Mouse (Mus musculus) left cerebral cortex, adult 2 months (tissue): ENCODE results near the gene Lrig3. TPM values are rescaled to one million over a fixed set of nuclear protein-coding genes. Genes with fewer than 3 reads are reported as not detected.

Experiments used
- DNase-seq, 2 experiments: peaks; one replicate each; pipeline ENCODE4 v3.0.0; 2021 to 2022; ENCODE audit warnings: low spot score in 2 of 2, mixed read lengths in 1 of 2; ENCODE audit errors: extremely low spot score in 1 of 2
- H3K27ac ChIP-seq: fragments of 200-600 bp; 2 replicates; pipeline ENCODE4 v1.8.1; 2022
- H3K4me3 ChIP-seq: fragments of 200-600 bp; 2 replicates; pipeline ENCODE4 v1.8.1; 2022
- CTCF ChIP-seq: fragments of 200-600 bp; IDR thresholded peaks from 2 replicates; pipeline ENCODE4 v1.8.1; 2022; ENCODE audit warnings: antibody characterized with exemption, mild to moderate bottlenecking, moderate library complexity
- intact Hi-C: fragments of 180-260 bp; cut with DNase I; formaldehyde crosslinking; loops from one replicate; pipeline ENCODE4 v1.15.1; 2025
- total RNA-seq, 2 experiments: library from RNA; stranded (reverse); gene quantifications; 2 replicates each; pipeline ENCODE4 v1.2.3; 2021

Lrig3 gene
- total RNA-seq, 2 experiments from 2014 or later, result 2.5 to 3.0 TPM

DNA sequence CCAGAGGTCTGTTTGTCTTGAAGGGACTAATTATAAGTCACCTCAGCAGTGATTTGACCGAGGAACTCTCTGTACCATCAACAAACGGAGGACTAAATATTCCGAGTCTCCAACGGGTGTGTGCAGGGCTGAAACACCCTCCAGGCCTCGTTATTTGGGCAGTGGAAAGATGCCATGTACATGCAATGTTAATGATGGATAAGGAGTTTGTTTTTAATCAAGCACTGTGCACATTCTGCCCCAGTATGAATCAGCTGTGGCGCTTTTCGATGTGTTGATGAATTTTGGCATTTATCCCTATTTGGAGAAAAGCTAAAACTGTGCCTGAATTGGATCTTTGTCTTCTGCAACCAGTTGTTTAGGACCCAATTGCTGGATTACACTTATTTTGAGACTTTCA lies 23.9 kb downstream of the Lrig3 start:
- TF ChIP-seq CTCF, result no peak
- H3K4me3 ChIP-seq, result no peak overlapping the region
- DNase-seq, result no peak
- peak overlapping the region; percentile 36; the same call in 1 of the 2 replicates for H3K27ac ChIP-seq
- intact Hi-C loops, result loop anchor here (5.0 kb wide), 1 partner anchor 263 kb away; no protein-coding TSS in a partner anchor

DNA sequence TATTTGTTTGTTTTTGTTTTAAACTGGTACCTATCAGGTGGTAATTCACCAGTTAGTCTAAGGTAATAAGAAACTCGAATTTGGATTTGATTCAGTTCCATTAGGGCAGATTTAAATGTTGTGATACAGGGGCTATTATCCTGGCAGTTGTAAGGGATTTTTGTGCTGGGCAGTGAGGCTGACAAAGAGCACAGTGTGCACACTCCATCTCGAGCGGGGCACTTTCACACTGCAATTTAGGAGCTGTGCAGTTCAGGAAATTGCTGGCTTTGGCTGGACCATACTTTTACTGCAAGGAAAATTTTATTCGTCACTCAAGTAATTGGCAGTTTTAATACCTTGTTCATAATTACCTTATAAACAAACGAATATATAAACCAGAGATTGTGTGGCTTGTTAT lies 24.4 kb downstream of the Lrig3 start:
- Histone ChIP-seq H3K27ac (0 out of 2 replicates have a peak overlapping the region, but pooled peaks have one; percentile 32), H3K4me3 (no peak overlapping the region)
- DNase-seq, result no peak
- intact Hi-C loops, result loop anchor here (5.0 kb wide), 1 partner anchor 263 kb away; no protein-coding TSS in a partner anchor
- TF ChIP-seq CTCF, result no peak

GRCm38 (mm10) chr10:125991819-125992218 lies 25.9 kb downstream of the Lrig3 start:
- no peak for DNase-seq
- no peak overlapping the region for H3K4me3 ChIP-seq
- H3K27ac ChIP-seq, result no peak overlapping the region
- intact Hi-C loops, result loop anchor here (5.0 kb wide), 1 partner anchor 265 kb away; no protein-coding TSS in a partner anchor
- TF ChIP-seq CTCF, result no peak

DNA sequence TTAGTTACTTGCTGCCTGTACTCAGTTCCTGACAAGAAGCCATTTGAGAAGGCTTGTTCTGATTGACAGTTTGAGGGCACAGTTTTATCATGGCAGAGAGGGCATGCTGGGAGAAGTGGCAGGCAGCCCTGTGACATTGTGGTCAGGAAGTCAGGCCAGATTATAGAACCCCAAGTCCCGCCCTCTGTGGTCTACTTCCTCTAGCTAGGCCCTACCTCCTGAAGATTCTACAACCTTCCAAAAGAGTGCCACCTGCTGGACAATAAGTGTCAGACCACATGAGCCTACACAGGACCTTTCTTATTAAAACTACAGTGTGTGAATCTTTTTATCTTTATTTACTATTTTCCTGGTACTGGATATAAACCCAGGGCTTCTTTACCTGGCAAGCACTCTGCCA lies 28.9 kb downstream of the Lrig3 start:
- no peak for DNase-seq
- intact Hi-C loops, result loop anchor here (5.0 kb wide), 2 partner anchors 208 to 268 kb away; no protein-coding TSS in a partner anchor
- TF ChIP-seq CTCF, result peak; percentile 63
- Histone ChIP-seq H3K27ac (no peak overlapping the region), H3K4me3 (no peak overlapping the region)

DNA sequence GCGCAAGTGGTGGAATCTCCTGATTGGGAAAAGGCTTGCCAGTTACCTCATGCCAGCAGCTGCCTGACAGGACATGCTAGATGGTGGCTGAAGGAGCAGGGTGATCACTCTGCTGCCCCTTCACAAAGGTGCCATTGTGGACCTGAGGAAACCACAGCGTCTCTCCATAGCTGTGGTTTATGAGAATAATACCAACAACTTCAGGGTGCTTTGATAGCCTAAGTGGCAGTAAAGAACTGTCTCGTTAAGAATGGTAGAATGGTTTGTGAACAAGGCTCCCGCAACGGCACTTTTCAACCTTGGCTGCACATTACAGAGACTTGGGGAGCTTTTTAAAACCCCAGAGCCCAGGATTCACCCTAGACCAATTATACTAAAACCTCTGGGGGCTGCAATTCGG lies 29.7 kb downstream of the Lrig3 start:
- intact Hi-C loops, result loop anchor here (5.0 kb wide), 1 partner anchor 208 kb away; no protein-coding TSS in a partner anchor
- no peak overlapping the region for H3K4me3 ChIP-seq
- DNase-seq, result no peak
- H3K27ac ChIP-seq, result no peak overlapping the region
- TF ChIP-seq CTCF, result no peak

- intact Hi-C loops, result loop anchor here (5.0 kb wide), 1 partner anchor 210 kb away; no protein-coding TSS in a partner anchor
- Histone ChIP-seq H3K27ac (no peak overlapping the region), H3K4me3 (no peak overlapping the region)
- no peak for TF ChIP-seq CTCF
- no peak for DNase-seq
Measured at GRCm38 (mm10) chr10:125996989-125997388, 31.0 kb downstream of the Lrig3 start.

DNA sequence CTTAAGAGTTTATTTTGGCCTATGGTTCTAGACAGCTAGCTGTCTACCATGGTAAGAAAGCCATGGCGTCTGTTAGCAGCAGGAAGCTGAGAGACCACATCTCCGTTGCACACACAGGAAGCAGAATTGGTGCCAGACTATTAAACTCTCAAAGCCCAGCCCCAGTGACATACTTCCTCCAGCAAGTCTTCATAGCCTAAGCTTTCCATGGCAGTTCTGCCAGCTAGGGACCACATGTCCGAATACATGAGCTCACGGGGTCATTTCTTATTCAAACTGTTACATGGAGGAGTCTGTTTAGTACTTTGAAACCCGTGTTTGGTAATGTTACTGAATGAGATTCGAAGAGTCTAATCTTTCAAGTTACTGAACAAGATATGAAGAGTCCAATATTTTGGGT lies 33.6 kb downstream of the Lrig3 start:
- no peak for DNase-seq
- no peak overlapping the region for H3K4me3 ChIP-seq
- intact Hi-C loops, result loop anchor here (5.0 kb wide), 1 partner anchor 212 kb away; no protein-coding TSS in a partner anchor
- no peak for TF ChIP-seq CTCF
- no peak overlapping the region for H3K27ac ChIP-seq

DNA sequence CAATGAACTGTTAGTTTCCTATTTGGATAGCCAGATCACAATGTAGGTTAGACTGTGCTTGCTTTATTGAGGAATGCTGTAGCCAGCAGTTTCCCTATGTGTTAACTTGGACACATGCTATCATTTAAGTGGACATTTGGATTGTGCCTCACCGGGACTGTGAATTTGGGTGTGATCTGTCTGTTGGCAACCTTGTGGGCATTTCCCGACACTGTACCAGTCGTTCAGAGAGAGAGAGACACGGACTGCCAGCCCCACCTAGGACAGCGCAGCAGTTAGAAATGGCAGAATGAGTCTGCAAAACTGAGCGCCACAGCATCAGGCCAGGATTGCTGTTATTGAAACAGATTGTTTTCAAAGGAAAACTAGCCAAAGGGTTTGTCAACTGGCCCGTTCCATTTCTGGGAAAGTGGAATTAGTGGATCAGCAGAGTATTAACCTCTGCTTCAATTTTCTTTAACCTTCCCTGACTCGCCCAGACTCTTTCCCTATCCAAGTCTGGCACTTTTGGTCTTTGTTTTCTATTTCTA lies 35.0 kb downstream of the Lrig3 start:
- no peak for DNase-seq
- no peak for TF ChIP-seq CTCF
- Histone ChIP-seq H3K4me3 (no peak overlapping the region), H3K27ac (no peak overlapping the region)
- intact Hi-C loops, result loop anchor here (10.0 kb wide), 1 partner anchor 334 kb away; no protein-coding TSS in a partner anchor

DNA sequence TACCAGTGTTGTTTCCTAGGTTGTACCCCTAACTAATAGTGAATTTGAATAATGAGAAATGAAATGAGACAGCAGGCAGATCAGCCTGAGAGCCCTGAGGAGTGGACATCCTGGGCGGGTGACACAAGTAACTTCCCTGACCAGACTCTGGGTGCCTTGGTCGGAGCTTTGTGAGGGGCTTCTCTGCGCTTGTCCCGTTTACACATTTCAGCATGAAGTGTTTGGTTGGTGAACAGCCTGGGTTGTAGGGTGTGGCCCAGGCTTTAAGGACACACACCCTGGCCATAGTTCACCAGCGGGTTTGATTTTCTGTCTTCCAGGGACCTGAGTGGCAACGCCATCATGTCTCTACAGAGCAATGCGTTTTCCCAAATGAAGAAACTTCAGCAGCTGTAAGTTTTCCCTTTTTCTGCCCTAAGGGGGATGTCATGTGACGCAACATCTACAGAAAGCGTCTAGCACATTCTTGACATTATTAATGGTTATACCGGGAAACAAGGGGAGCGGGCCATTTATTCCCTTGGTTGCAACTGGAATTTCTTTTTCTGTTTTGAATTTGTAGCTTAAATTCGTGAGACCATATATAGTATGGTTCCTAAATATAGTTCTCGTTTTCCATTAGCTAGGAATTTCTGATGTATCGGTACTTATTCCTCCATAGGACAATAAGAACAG lies 36.2 kb downstream of the Lrig3 start:
- intact Hi-C loops, result loop anchor here (10.0 kb wide), 1 partner anchor 333 kb away; no protein-coding TSS in a partner anchor
- no peak for DNase-seq
- no peak overlapping the region for H3K4me3 ChIP-seq
- no peak for TF ChIP-seq CTCF
- H3K27ac ChIP-seq, result no peak overlapping the region

GRCm38 (mm10) chr10:126002818-126003506 lies 37.0 kb downstream of the Lrig3 start:
- no peak overlapping the region for H3K4me3 ChIP-seq
- no peak for TF ChIP-seq CTCF
- intact Hi-C loops, result loop anchor here (10.0 kb wide), 1 partner anchor 332 kb away; no protein-coding TSS in a partner anchor
- DNase-seq, result peak; percentile 33 to 37
- no peak overlapping the region for H3K27ac ChIP-seq

GRCm38 (mm10) chr10:126003857-126004256 lies 37.9 kb downstream of the Lrig3 start:
- TF ChIP-seq CTCF, result no peak
- no peak for DNase-seq
- no peak overlapping the region for H3K27ac ChIP-seq
- no peak overlapping the region for H3K4me3 ChIP-seq
- intact Hi-C loops, result loop anchor here (10.0 kb wide), 1 partner anchor 331 kb away; no protein-coding TSS in a partner anchor

GRCm38 (mm10) chr10:126013667-126014066 lies 47.7 kb downstream of the Lrig3 start:
- no peak overlapping the region for H3K4me3 ChIP-seq
- intact Hi-C loops, result no loop called here
- H3K27ac ChIP-seq, result no peak overlapping the region
- no peak for TF ChIP-seq CTCF
- no peak for DNase-seq
